Mouse (Mus musculus) liver, adult 2 months (tissue): Measurements from ENCODE around the gene Syn3. TPM values are rescaled to one million over a fixed set of nuclear protein-coding genes. Genes with fewer than 3 reads are reported as not detected.

Experiments
- DNase-seq: peaks from one replicate; pipeline ENCODE4 v3.0.0-alpha.2; 2011; ENCODE audit warnings: low read depth, low spot score; ENCODE audit errors: extremely low read depth
- H3K27ac ChIP-seq: fragments of 200-500 bp; replicated peaks from 2 replicates; pipeline ENCODE4 v1.5.1; 2012; ENCODE audit warnings: low read depth, mild to moderate bottlenecking, control low read depth, inconsistent platforms, low read length; ENCODE audit not compliant: insufficient read depth
- H3K27me3 ChIP-seq: fragments of 200-500 bp; 2 replicates; pipeline ENCODE4 v1.6.1; 2012; ENCODE audit warnings: mild to moderate bottlenecking, moderate library complexity, low read length, inconsistent platforms; ENCODE audit not compliant: control insufficient read depth, insufficient read depth
- H3K36me3 ChIP-seq: fragments of 200-500 bp; 2 replicates; pipeline ENCODE4 v1.6.1; 2012; ENCODE audit warnings: low read length, inconsistent platforms; ENCODE audit not compliant: control insufficient read depth, insufficient read depth
- H3K4me1 ChIP-seq: fragments of 200-500 bp; 2 replicates; pipeline ENCODE4 v1.6.1; 2011; ENCODE audit warnings: low read length; ENCODE audit not compliant: control insufficient read depth, insufficient read depth
- H3K4me3 ChIP-seq: fragments of 200-500 bp; 2 replicates; pipeline ENCODE4 v1.5.1; 2011; ENCODE audit warnings: low read depth, mild to moderate bottlenecking, control low read depth, low read length, moderate library complexity; ENCODE audit not compliant: insufficient read depth
- H3K79me2 ChIP-seq: fragments of 200-500 bp; 2 replicates; pipeline ENCODE4 v1.6.1; 2012; ENCODE audit warnings: inconsistent platforms, mild to moderate bottlenecking, low read length, moderate library complexity; ENCODE audit not compliant: control insufficient read depth, insufficient read depth
- H3K9ac ChIP-seq: fragments of 200-500 bp; 2 replicates; pipeline ENCODE4 v1.6.1; 2012; ENCODE audit warnings: low read depth, mild to moderate bottlenecking, control low read depth, inconsistent platforms, low read length
- CTCF ChIP-seq: fragments of 200-500 bp; IDR thresholded peaks from 2 replicates; pipeline ENCODE4 v1.5.1; 2011; ENCODE audit warnings: low read depth, low read length, control low read depth
- POLR2A ChIP-seq: fragments of 200-500 bp; IDR thresholded peaks from 2 replicates; pipeline ENCODE4 v1.6.1; 2011; ENCODE audit warnings: low read length, control low read depth; ENCODE audit not compliant: insufficient read depth; ENCODE audit errors: extremely low read depth
- WGBS: fragments of 180-500 bp; shearing (Covaris S2); methylation state at CpG from one replicate; pipeline ENCODE4 v1.1.7; 2018; 5-methylcytosine and 5-hydroxymethylcytosine counted together
- polyA plus RNA-seq: library from polyadenylated mRNA; depleted of rRNA; stranded (reverse); fragments of >200 nt; gene quantifications from 2 replicates; pipeline ENCODE4 v1.2.3, GENCODE M21; 2012
- total RNA-seq: library from RNA; depleted of rRNA; stranded (reverse); fragments of >200 nt; gene quantifications from 2 replicates; pipeline ENCODE4 v1.2.3, GENCODE M21; 2014

Syn3 gene
- total and polyA plus RNA-seq, 2 experiments, result 0.81 to 0.83 TPM

DNA sequence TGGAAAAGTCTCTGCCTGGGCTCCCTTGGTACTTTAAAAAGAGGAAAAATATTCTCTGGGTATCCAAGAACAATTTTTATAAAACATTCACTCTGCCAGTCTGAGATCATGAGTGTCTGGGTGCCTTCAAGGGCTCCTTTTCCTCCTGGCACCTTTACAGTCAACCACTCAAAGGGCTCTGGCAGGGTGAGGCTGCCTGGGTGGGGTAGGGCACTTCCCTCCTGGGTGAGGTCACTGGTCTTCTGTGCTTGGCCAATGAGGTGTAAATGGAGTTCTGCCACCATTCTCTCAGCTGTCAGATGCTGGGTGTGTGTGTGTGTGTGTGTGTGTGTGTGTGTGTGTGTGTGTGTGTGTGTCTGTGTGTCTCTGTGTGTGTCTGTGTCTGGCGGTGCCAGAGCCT is 39.1 kb downstream of the Syn3 start:
- Histone ChIP-seq H3K9ac (no peak overlapping the region), H3K4me3 (no peak overlapping the region), H3K36me3 (no peaks in the 10 kb centered on the region), H3K27ac (no peak overlapping the region), H3K79me2 (no peaks in the 10 kb centered on the region), H3K4me1 (no peaks in the 10 kb centered on the region), H3K27me3 (no peaks in the 10 kb centered on the region)
- TF ChIP-seq CTCF (no peak), POLR2A (no peak)
- no peak for DNase-seq
- WGBS, result 64% methylated on average over 1 of the region's 1 CpGs

DNA sequence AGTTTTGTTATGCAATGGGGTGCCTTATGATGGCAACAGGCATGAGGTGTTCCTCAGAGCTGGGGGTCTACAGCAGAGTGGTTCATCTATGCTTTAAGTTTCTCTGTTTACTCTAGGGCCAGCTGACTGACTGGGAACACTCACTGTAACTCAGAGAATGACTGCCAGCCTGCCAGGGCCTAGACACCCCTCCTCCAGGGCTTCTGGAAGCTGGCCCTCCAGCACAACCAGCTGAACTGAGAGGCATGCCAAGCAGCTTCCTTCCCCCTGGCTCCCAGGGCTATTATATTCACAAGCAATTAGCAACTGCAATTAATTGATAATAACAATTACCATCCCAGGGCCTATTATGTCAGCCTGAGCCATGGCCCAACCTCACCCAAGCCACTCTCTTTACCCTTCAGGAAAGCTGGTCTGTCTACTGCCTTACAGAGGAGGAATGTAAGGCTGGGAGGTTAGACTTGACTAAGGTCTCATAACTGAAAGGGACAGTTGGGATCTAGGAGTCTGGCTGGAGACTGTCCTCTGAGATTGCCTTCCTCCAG is 41.0 kb downstream of the Syn3 start:
- H3K9ac ChIP-seq, result no peak overlapping the region
- no peak overlapping the region for H3K4me3 ChIP-seq
- H3K79me2 ChIP-seq, result no peaks in the 10 kb centered on the region
- no peak overlapping the region for H3K27ac ChIP-seq
- H3K36me3 ChIP-seq, result no peaks in the 10 kb centered on the region
- DNase-seq, result no peak
- H3K4me1 ChIP-seq, result no peaks in the 10 kb centered on the region
- H3K27me3 ChIP-seq, result no peaks in the 10 kb centered on the region
- TF ChIP-seq CTCF, result no peak
- no peak for TF ChIP-seq POLR2A

DNA sequence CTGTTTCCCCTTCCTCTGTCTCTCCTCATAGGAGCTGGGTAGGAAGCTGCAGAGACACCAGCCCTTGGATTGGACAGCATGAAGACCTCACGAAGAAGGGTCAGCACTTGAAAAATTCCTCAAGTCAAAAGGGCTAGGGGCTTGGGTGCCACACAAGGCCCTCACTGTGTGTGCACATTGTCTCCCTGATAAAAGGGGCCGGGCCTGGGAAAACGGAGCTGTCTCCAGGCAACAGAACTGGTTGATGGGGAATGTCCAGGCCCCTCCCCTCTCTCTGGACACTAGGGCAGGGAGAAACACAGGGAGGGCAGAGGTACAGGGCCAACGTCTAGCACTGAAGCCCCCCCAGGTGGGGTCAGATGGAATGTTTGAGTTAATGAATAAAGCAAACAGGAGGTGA is 41.5 kb downstream of the Syn3 start:
- no peaks in the 10 kb centered on the region for H3K79me2 ChIP-seq
- DNase-seq, result no peak
- no peak overlapping the region for H3K27ac ChIP-seq
- H3K4me1 ChIP-seq, result no peaks in the 10 kb centered on the region
- no peak overlapping the region for H3K9ac ChIP-seq
- WGBS, result 54% methylated on average over 4 of the region's 4 CpGs
- no peaks in the 10 kb centered on the region for H3K27me3 ChIP-seq
- no peak overlapping the region for H3K4me3 ChIP-seq
- no peak for TF ChIP-seq POLR2A
- no peak for TF ChIP-seq CTCF
- no peaks in the 10 kb centered on the region for H3K36me3 ChIP-seq

DNA sequence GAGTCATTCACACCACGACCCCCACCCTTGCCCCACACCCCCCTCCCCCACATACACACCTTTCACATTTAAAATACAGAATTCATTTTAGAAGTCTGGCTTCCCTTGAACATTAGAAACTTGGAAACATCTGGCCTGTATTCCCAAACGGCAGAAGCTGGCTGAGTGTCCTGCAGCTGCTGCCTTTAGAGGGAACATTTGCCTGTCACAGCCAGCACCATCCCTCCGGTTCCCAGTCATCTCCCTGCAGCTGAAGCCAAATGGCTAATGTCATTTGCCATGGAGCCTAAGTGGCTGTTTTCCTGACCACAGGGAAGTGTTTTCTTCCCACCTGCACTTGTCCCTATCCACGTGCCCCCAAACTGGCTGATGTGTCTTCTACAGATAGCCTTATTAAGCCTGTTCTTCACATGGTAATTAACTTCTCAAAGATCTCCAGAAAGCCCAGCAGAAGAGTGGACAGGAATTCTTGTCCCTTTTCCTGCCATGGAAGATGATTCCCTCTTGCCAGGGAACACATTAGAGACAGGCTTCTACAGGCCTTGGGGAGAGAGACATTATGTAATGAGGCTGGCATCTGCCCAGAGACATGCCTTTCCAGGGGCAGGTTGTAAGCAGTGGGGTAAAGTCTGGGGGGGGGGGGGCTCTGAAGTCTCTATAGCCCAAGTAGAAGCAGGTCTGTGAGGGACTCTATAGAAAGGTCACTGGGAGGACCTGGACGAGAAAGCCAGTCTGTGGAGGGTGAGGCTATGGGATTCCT is 43.2 kb downstream of the Syn3 start:
- Histone ChIP-seq H3K27me3 (no peaks in the 10 kb centered on the region), H3K4me1 (no peaks in the 10 kb centered on the region), H3K9ac (no peak overlapping the region), H3K79me2 (no peaks in the 10 kb centered on the region), H3K36me3 (no peaks in the 10 kb centered on the region), H3K4me3 (no peak overlapping the region), H3K27ac (no peak overlapping the region)
- TF ChIP-seq CTCF (no peak), POLR2A (no peak)
- WGBS, result 70% methylated on average over 5 of the region's 5 CpGs
- no peak for DNase-seq

DNA sequence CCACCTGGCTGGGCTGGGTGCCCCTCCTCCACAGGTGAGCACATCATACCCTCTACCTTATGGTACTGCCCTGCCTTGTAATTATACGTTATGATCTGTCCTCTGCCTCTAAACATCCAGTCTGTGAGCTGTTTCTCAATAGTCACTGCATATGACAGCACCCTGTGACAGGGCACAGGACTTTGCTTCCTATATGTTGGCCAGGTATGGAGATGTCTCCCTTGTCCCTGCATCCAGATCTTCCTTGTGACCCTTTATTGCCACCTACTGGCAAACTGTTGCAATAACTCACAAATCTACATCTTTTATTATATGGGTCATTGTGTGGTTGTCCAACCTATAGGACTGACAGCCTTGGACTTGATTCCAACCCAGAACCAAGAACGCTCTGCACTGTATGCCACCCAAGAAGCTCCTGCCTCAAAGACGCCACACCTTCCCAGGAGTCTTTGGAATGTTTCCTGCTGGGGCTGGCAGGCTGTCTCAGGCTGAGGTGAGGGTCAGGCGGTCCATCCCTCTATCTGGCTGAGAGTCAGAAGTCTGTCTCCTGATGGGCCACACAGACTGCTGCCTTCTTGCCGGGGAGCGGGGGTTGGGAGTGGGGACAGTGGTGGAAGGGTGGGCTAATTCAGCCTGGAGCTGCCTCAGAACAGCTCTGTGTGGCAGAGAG is 46.2 kb downstream of the Syn3 start:
- DNase-seq, result peak; percentile 42
- no peak overlapping the region for H3K9ac ChIP-seq

DNA sequence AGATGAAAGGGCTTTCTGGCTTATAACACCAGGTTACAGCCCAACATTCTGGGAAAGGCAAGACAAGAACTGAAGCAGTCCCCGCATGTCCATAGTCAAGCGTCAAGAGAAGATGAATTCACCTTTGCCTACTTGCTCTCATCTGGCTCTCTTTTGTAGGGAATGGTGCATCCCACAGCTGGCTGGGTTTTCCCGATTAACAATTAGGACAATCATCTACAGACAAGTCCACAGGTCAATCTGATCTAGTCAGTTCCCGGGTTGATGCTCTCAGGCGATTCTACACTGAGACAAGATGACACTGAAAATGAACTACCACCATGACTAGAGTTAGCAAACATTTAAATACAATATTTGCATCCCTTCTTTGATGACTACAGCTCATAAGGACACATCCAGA is 47.4 kb downstream of the Syn3 start:
- TF ChIP-seq CTCF (no peak), POLR2A (no peak)
- H3K27ac ChIP-seq, result no peak overlapping the region
- H3K27me3 ChIP-seq, result no peaks in the 10 kb centered on the region
- H3K36me3 ChIP-seq, result no peaks in the 10 kb centered on the region
- H3K9ac ChIP-seq, result no peak overlapping the region
- DNase-seq, result no peak
- H3K4me3 ChIP-seq, result no peak overlapping the region
- WGBS, result 45% methylated on average over 5 of the region's 5 CpGs
- H3K79me2 ChIP-seq, result no peaks in the 10 kb centered on the region
- H3K4me1 ChIP-seq, result no peaks in the 10 kb centered on the region

More for the DNA sequence above, 46.2 kb downstream of the Syn3 start:
- H3K4me3 ChIP-seq, result no peak overlapping the region
- no peaks in the 10 kb centered on the region for H3K4me1 ChIP-seq
- no peaks in the 10 kb centered on the region for H3K79me2 ChIP-seq
- WGBS, result 44% methylated on average over 6 of the region's 6 CpGs
- TF ChIP-seq CTCF (peak; percentile 43), POLR2A (no peak)
- H3K27ac ChIP-seq, result no peak overlapping the region
- no peaks in the 10 kb centered on the region for H3K36me3 ChIP-seq
- H3K27me3 ChIP-seq, result no peaks in the 10 kb centered on the region
